Mouse (Mus musculus) hindbrain, embryonic 16.5 days (tissue): Measurements from ENCODE around the gene Mcpt8. TPM values are rescaled to one million over a fixed set of nuclear protein-coding genes. Genes with fewer than 3 reads are reported as not detected.
"Not testable (repeated sequence)": the region's sequence is repeated elsewhere in the genome, so short reads cannot be mapped to it uniquely, and the experiment has no call there.

ENCODE experiments used
- ATAC-seq: fragments of 200-750 bp; cut with Nextera tagmentation; 2 replicates; pipeline ENCODE4 v1.8.0; 2017; ENCODE audit warnings: moderate TSS enrichment, moderate library complexity
- H3K27ac ChIP-seq: fragments of 300-500 bp; sonication (generic); 2 replicates; pipeline ENCODE4 v1.5.1; 2014; ENCODE audit warnings: low read depth, mild to moderate bottlenecking, control low read depth, low read length, moderate library complexity
- H3K27me3 ChIP-seq: fragments of 300-500 bp; sonication (generic); replicated peaks from 2 replicates; pipeline ENCODE4 v1.6.1; 2014; ENCODE audit warnings: low read length; ENCODE audit not compliant: control insufficient read depth, insufficient read depth
- H3K36me3 ChIP-seq: fragments of 300-500 bp; sonication (generic); 2 replicates; pipeline ENCODE4 v1.6.1; 2014; ENCODE audit warnings: mild to moderate bottlenecking, low read length, moderate library complexity, mixed read lengths; ENCODE audit not compliant: control insufficient read depth, insufficient read depth
- H3K4me1 ChIP-seq: fragments of 300-500 bp; sonication (generic); 2 replicates; pipeline ENCODE4 v1.6.1; 2014; ENCODE audit warnings: low read depth, low read length; ENCODE audit not compliant: control insufficient read depth, insufficient read depth
- H3K4me2 ChIP-seq: fragments of 300-500 bp; sonication (generic); 2 replicates; pipeline ENCODE4 v1.6.1; 2014; ENCODE audit warnings: mild to moderate bottlenecking, low read length, control low read depth, moderate library complexity
- H3K4me3 ChIP-seq: fragments of 300-500 bp; sonication (generic); 2 replicates; pipeline ENCODE4 v1.5.1; 2014; ENCODE audit warnings: mild to moderate bottlenecking, low read length, control low read depth, moderate library complexity
- H3K9ac ChIP-seq: fragments of 300-500 bp; sonication (generic); 2 replicates; pipeline ENCODE4 v1.6.1; 2014; ENCODE audit warnings: low read depth, mild to moderate bottlenecking, control low read depth, low read length, moderate library complexity
- H3K9me3 ChIP-seq: fragments of 300-500 bp; sonication (generic); 2 replicates; pipeline ENCODE4 v1.6.1; 2014; ENCODE audit warnings: mild to moderate bottlenecking, low read length, moderate library complexity; ENCODE audit not compliant: control insufficient read depth
- WGBS: fragments of 180-500 bp; shearing (Covaris S2); extraction: QIAGEN DNeasy Blood & Tissue Kit; methylation state at CpG from one replicate; pipeline ENCODE4 v1.1.7; 2014; 5-methylcytosine and 5-hydroxymethylcytosine counted together
- polyA plus RNA-seq: library from polyadenylated mRNA; unstranded; fragments of >200 nt; fragmentation: Nextera tagmentation; extraction: Ambion mirVana; gene quantifications from 2 replicates; pipeline ENCODE4 v1.2.1, GENCODE M21; 2015

Mcpt8 gene
- polyA plus RNA-seq, 1 experiment from 2014 or later: not detected

DNA sequence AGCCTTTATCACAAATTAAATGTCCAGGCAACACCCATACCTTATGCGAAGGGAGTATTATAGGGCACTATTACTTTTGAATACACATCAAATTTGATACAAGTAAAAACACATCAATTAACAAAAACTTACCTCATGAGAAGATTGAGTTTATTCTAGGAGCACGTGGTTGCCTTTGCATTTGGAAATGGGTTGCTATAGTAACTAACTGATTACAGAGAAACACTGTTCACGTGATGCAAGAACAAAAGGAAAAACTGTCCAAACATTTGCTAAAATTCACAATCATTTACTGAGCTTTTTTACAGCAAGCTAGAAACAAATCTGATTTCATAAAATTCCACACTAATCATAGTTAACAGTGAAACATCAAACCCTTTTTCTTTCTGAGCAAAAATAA, 18.4 kb upstream of the Mcpt8 start:
- H3K27ac ChIP-seq: no peak overlapping the region
- no peaks in the 10 kb centered on the region for H3K27me3 ChIP-seq
- H3K9me3 ChIP-seq: no peaks in the 10 kb centered on the region
- no peak overlapping the region for H3K4me2 ChIP-seq
- no peaks in the 10 kb centered on the region for H3K4me1 ChIP-seq
- H3K9ac ChIP-seq: no peak overlapping the region
- no peak for ATAC-seq
- 61% methylated on average over 3 of the region's 3 CpGs for WGBS
- no peak overlapping the region for H3K4me3 ChIP-seq
- H3K36me3 ChIP-seq: no peaks in the 10 kb centered on the region

DNA sequence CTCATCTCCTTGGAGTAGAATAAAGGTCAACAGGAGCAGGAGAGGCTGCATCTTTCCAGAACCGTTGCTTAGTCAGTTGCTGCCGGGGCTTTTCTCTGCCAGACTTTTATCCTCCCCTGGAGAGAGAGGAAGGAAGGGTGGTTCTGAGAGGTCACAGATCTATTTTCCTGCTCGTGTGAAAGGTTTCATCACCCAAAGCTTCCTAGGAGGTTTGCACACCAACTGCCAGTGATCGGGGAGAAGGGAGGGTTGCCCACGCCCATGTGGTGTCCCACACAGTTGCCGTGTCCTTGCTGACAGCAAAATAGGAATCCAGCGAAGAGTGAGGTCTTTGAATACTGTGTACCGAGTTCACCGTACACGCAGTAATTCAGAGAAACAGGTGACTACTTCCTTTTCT, 17.3 kb upstream of the Mcpt8 start, which contains the start of gene Ctsg:
TSS of gene Ctsg (minus strand) at position 189 of the 400 bp plus-strand sequence.
- no peaks in the 10 kb centered on the region for H3K36me3 ChIP-seq
- H3K9ac ChIP-seq: no peak within 1 kb of the TSS
- ATAC-seq: no peak
- no peak within 1 kb of the TSS for H3K4me3 ChIP-seq
- H3K4me1 ChIP-seq: no peaks in the 10 kb centered on the region
- no peaks in the 10 kb centered on the region for H3K9me3 ChIP-seq
- H3K27me3 ChIP-seq: no peaks in the 10 kb centered on the region
- H3K4me2 ChIP-seq: no peak within 1 kb of the TSS
- H3K27ac ChIP-seq: no peak within 1 kb of the TSS
- WGBS: 84% methylated on average over 10 of the region's 10 CpGs

DNA sequence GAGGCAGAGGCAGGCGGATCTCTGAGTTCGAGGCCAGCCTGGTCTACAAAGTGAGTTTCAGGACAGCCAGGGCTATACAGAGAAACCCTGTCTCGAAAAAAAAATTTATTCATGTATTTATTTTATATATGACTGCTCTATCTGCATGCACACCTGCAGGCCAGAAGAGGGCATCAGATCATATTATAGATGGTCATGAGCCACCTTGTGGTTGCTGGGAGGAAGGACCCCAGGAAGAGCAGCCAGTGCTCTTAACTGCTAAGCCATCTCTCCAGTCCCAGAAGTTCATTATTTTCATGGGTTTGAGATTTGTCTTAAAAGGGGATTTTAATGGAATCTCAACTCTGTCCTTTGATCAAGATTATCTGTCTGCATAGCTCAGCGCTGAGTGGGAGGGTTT, 13.9 kb upstream of the Mcpt8 start:
- Histone ChIP-seq H3K9me3 (no peaks in the 10 kb centered on the region), H3K9ac (no peak overlapping the region), H3K27ac (no peak overlapping the region), H3K4me2 (no peak overlapping the region), H3K4me3 (no peak overlapping the region), H3K27me3 (no peaks in the 10 kb centered on the region), H3K36me3 (no peaks in the 10 kb centered on the region), H3K4me1 (no peaks in the 10 kb centered on the region)
- 79% methylated on average over 4 of the region's 4 CpGs for WGBS
- no peak for ATAC-seq

DNA sequence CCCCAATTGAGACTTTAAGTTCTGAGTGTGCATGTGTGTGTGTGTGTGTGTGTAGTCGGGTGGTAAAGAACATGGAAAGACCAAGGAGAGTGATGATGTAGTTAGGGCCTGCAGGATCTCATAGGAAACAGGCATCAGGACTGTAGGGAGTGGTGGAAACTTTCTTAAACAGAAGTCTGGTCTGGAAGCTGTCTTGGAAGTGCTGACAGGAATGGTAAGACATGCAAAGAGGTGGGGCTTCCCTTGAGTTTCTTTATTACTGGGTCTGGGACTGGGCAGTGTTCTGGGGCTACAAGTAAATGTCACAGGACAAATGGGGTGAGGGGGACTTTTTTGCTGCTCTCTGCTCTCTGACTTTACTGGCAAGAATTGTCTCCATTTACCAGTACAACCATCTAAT, 12.5 kb upstream of the Mcpt8 start:
- H3K9ac ChIP-seq: no peak overlapping the region
- no peak overlapping the region for H3K4me3 ChIP-seq
- H3K4me2 ChIP-seq: no peak overlapping the region
- no peaks in the 10 kb centered on the region for H3K36me3 ChIP-seq
- WGBS: 87% methylated on average over 1 of the region's 1 CpGs
- no peaks in the 10 kb centered on the region for H3K9me3 ChIP-seq
- H3K27ac ChIP-seq: no peak overlapping the region
- H3K27me3 ChIP-seq: no peaks in the 10 kb centered on the region
- H3K4me1 ChIP-seq: no peaks in the 10 kb centered on the region
- ATAC-seq: no peak

DNA sequence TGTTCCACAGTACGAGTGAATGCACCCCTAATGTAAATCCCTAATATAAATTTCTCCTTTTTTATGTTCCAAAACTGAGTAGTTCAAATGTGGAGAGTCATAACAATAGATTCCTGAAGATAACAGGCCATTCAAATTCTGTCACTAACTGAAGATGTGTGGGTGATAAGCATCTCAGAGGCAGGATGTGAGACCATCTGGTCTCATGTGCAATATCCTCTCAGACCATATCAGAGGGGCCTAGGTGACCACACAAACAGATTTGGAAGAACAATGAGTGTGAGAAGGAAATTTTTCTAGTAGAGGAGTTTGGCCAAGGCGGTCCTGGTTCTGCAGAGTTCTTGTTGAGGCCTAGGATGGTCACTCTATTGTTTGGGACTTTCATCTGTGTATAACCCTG, 8.3 kb upstream of the Mcpt8 start:
- Histone ChIP-seq H3K9me3 (no peaks in the 10 kb centered on the region), H3K36me3 (no peaks in the 10 kb centered on the region), H3K4me1 (no peaks in the 10 kb centered on the region), H3K27ac (no peak overlapping the region), H3K27me3 (no peaks in the 10 kb centered on the region), H3K4me3 (no peak overlapping the region), H3K9ac (no peak overlapping the region), H3K4me2 (no peak overlapping the region)
- 76% methylated on average over 2 of the region's 2 CpGs for WGBS
- no peak for ATAC-seq

DNA sequence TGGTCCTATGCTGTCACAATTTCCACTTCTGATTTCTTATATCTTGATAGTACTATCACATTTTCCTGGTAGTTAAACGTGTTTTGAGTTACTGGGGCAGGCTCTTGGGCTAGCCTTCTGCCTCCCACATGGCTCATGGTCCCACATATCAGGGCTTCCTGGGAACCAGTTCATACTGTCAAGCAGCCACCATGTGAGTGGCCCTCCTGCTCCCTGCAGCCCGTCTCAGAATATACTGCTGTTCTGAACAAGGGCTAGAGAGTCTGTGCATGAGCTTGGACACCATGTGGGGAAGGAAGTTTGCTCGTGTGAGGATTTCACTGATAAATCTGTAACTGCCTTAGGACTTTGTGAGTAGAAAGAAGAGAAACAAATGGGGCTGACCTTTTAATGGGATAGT, 1.6 kb upstream of the Mcpt8 start:
- Histone ChIP-seq H3K4me3 (no peak overlapping the region), H3K4me1 (no peaks in the 10 kb centered on the region), H3K4me2 (no peak overlapping the region), H3K27me3 (no peaks in the 10 kb centered on the region), H3K9me3 (no peaks in the 10 kb centered on the region), H3K9ac (no peak overlapping the region), H3K27ac (no peak overlapping the region), H3K36me3 (no peaks in the 10 kb centered on the region)
- WGBS: 75% methylated on average over 3 of the region's 3 CpGs
- ATAC-seq: no peak

DNA sequence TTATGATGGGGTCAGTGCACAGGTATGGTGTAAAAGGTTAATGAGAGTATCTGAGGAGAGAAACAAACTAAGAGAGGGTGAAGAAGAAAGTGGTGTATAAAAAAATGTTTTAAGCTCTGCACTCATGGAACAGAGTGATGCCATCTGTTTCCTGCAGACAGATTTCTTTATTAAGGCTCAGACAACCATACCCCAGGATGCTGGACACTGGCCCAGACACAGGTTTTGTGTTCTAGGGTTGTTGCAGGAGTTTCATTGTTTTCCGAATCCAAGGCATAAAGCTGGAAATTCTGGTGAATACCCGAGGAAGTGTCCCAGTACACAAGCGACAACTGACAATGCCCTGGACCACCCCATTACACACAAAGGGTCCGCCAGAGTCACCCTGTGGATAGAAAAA, 3.1 kb downstream of the Mcpt8 start:
- ATAC-seq: no peak
- Histone ChIP-seq H3K4me3 (no peak overlapping the region), H3K36me3 (no peaks in the 10 kb centered on the region), H3K4me1 (no peaks in the 10 kb centered on the region), H3K4me2 (no peak overlapping the region), H3K27ac (no peak overlapping the region), H3K9me3 (no peaks in the 10 kb centered on the region), H3K27me3 (no peaks in the 10 kb centered on the region), H3K9ac (no peak overlapping the region)
- WGBS: 71% methylated on average over 4 of the region's 4 CpGs

DNA sequence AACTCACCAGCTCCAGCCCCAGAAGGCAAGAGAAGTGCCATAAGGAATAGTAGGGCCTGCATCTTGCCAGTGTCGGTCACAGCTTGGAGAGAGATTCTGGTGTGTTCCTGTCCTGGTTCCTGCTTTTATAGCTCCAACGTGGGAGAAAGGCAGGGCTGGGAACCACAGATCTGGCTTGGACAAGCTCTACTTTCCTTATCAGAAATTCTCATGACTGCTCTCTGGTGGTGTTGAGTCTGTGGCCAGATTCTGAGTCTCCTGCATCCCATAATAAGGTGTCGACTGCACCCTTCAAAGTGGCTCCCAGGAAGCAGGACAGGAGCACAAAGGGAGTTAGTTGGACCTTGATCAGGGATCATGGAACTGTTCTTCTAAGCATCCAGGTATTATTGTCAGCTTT, 22.9 kb downstream of the Mcpt8 start, which contains the start of gene Mcpt4:
TSS of gene Mcpt4 (minus strand) at position 101 of the 400 bp plus-strand sequence.
- H3K9me3 ChIP-seq, H3K9ac ChIP-seq, H3K27ac ChIP-seq, H3K4me3 ChIP-seq, ATAC-seq, H3K36me3 ChIP-seq, H3K27me3 ChIP-seq, H3K4me2 ChIP-seq, H3K4me1 ChIP-seq: not testable (repeated sequence)
- WGBS: 84% methylated on average over 3 of the region's 3 CpGs

DNA sequence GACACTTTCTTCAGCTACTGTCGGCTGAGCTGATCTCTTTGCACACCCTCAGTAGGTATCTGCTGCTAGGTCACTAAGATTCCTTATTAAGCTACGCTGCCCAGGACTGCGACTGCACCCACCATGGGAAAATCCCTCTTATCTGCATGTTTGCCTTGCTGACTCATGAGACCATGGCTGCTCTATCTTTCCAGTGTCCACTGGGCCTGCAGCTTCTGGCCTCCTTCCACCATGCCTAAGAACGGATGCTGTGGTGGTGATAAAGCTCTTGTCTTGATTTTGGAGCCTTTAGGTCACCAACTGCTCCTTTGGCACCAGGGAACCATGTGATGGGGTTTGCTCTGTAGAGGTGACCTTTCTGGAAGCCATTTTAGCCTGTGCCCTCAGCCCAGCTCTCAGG, 27.4 kb downstream of the Mcpt8 start:
- 85% methylated on average over 4 of the region's 4 CpGs for WGBS
- ATAC-seq: no peak
- Histone ChIP-seq H3K4me3 (no peak overlapping the region), H3K4me1 (no peaks in the 10 kb centered on the region), H3K36me3 (no peaks in the 10 kb centered on the region), H3K27ac (no peak overlapping the region), H3K4me2 (no peak overlapping the region), H3K27me3 (no peaks in the 10 kb centered on the region), H3K9ac (no peak overlapping the region), H3K9me3 (no peaks in the 10 kb centered on the region)

DNA sequence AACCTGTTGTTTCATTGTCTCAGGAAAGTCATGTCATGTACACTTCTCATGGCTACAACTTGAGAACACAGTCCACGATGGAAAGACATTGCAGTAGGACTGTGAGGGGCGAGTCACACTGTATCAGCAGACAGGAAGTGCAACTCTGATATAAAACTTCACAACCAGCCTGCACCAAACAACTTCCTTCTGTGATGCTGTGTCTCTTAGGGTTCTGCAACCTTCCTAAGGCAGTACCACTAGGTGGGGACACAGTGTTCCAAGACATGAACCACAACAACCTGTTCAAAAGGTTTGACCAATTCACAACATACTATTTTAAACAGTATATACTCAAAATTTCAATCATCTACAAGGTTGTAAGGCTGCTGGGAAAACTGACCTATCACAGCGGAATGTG, 29.7 kb downstream of the Mcpt8 start:
- no peak for ATAC-seq
- 92% methylated on average over 3 of the region's 3 CpGs for whole genome bisulfite sequencing

More for the DNA sequence above, 29.7 kb downstream of the Mcpt8 start:
- no peak overlapping the region for H3K9ac ChIP-seq
- no peak overlapping the region for H3K27ac ChIP-seq
- H3K4me3 ChIP-seq: no peak overlapping the region
- no peaks in the 10 kb centered on the region for H3K4me1 ChIP-seq
- no peaks in the 10 kb centered on the region for H3K9me3 ChIP-seq
- no peak overlapping the region for H3K4me2 ChIP-seq
- H3K27me3 ChIP-seq: no peaks in the 10 kb centered on the region
- H3K36me3 ChIP-seq: no peaks in the 10 kb centered on the region
